Comparison of ENCODE assay signal across 8 mouse cellular contexts in the genomic region with DNA sequence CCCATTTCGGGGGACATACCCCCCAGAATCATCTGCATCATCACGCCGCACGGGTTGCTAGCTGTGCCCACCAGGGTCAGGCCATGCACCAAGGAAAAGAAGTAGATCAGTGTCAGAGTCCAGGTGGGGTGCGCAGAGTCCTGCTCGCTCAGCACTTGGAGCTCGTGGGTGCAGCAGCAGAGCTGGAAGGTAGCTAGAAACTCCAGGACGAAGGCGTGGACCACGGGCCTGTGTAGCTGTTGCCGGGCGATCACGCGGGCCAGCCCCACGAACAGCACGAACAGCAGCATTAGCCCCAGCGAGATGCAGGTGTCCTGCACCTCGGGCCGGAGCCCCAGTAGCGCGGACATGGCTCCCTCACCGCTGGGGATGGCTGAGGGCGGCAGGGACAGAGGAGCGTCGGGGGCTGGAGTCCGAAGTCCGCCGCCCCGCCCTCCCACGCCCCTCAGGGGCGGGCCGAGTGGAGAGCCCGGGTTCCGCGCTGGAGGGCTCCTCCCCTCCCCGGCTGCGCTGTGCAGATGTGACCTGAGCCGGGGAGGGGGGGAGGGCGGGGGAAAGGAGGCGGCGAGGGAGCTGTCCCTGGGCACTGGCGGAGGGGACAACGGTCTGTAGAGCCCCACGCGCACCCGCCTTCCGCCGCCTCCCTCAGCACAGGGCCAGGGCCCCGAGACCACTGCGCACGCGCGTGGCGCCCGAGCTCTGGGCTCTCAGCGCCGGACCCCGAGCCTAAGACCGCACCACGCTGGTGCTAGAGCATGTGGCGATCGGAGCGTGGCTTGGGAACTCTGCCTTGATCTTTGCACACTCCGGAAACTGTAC. TPM values are rescaled to one million over a fixed set of nuclear protein-coding genes. Genes with fewer than 3 reads are reported as not detected.
DNase-seq lines count a peak whose midpoint lies in the region; ATAC-seq and TF ChIP-seq lines count a peak whose summit lies in the region.

A gene (minus strand): TSS at position 652 of the 819 bp plus-strand sequence.

- peaks cover 19% of the 10 kb centered on the region for H3K36me3 ChIP-seq in G1E (replicated peaks)
- no peaks in the 10 kb centered on the region for H3K36me3 ChIP-seq in forebrain, embryonic 16.5 days (ENCODE audit: control insufficient read depth, insufficient read depth)
- no peaks in the 10 kb centered on the region for H3K36me3 ChIP-seq in lung, embryonic 14.5 days (ENCODE audit: insufficient read depth)
- peaks cover 6% of the 10 kb centered on the region; the same call in 1 of the 2 replicates for H3K36me3 ChIP-seq in thymus, adult 2 months (ENCODE audit: control insufficient read depth, insufficient read depth, low read length)

- peak; percentile 35; the same call in 1 of the 2 replicates for TF ChIP-seq POLR2A in olfactory bulb, adult 2 months (IDR thresholded peaks at IDR 0.05; ENCODE audit: insufficient read depth, low read depth, low read length)
- TF ChIP-seq POLR2A in thymus, adult 2 months (IDR thresholded peaks at IDR 0.05; ENCODE audit: control insufficient read depth, extremely low read depth, insufficient read depth, low read length, poor library complexity), result peak; percentile 83

- peaks cover 68% of the 10 kb centered on the region for H3K4me1 ChIP-seq in G1E (ENCODE audit: insufficient read depth, low read depth, low read length)
- peaks cover 11% of the 10 kb centered on the region for H3K4me1 ChIP-seq in forebrain, embryonic 16.5 days (replicated peaks; ENCODE audit: control insufficient read depth, insufficient read depth, low read length)
- H3K4me1 ChIP-seq in lung, embryonic 14.5 days (ENCODE audit: insufficient read depth), result no peaks in the 10 kb centered on the region
- peaks cover 5% of the 10 kb centered on the region; the same call in 1 of the 2 replicates for H3K4me1 ChIP-seq in olfactory bulb, adult 2 months (ENCODE audit: control insufficient read depth, insufficient read depth, low read length)
- H3K4me1 ChIP-seq in thymus, adult 2 months (replicated peaks; ENCODE audit: control insufficient read depth, insufficient read depth, low read length), result peaks cover 21% of the 10 kb centered on the region

- WGBS in forebrain, embryonic 16.5 days, result under 1% methylated on average over 50 of the region's 64 CpGs
- under 1% methylated on average over 59 of the region's 64 CpGs for WGBS in lung, embryonic 14.5 days
- WGBS in olfactory bulb, adult 2 months, result under 1% methylated on average over 62 of the region's 64 CpGs
- 0% methylated on average over 60 of the region's 64 CpGs for WGBS in thymus, adult 2 months

- H3K9me3 ChIP-seq in G1E (replicated peaks), result no peaks in the 10 kb centered on the region
- H3K9me3 ChIP-seq in forebrain, embryonic 16.5 days (ENCODE audit: control insufficient read depth, low read length), result no peaks in the 10 kb centered on the region
- H3K9me3 ChIP-seq in lung, embryonic 14.5 days (ENCODE audit: low read depth, low read length), result no peaks in the 10 kb centered on the region

- H3K4me2 ChIP-seq in forebrain, embryonic 16.5 days (ENCODE audit: low read length), result peak within 1 kb of the TSS; percentile 97
- peak within 1 kb of the TSS; percentile 95 for H3K4me2 ChIP-seq in lung, embryonic 14.5 days

- TF ChIP-seq CTCF in G1E (IDR thresholded peaks at IDR 0.05; ENCODE audit: low read depth, low read length), result no peak
- TF ChIP-seq CTCF in lung, embryonic 14.5 days (IDR thresholded peaks at IDR 0.05; ENCODE audit: low read depth), result no peak
- TF ChIP-seq CTCF in olfactory bulb, adult 2 months (IDR thresholded peaks at IDR 0.05; ENCODE audit: insufficient read depth, low read depth, low read length), result no peak
- TF ChIP-seq CTCF in thymus, adult 2 months (IDR thresholded peaks at IDR 0.05; ENCODE audit: borderline replicate concordance, control insufficient read depth, extremely low read depth, insufficient read depth, low read length, poor library complexity), result no peak

- H3K27ac ChIP-seq in forebrain, embryonic 16.5 days (ENCODE audit: low read length), result no peak within 1 kb of the TSS
- H3K27ac ChIP-seq in lung, embryonic 14.5 days (ENCODE audit: low read depth), result 0 out of 2 replicates have a peak within 1 kb of the TSS, but pooled peaks have one; percentile 5
- H3K27ac ChIP-seq in olfactory bulb, adult 2 months (ENCODE audit: insufficient read depth, low read depth, low read length), result no peak within 1 kb of the TSS
- peak within 1 kb of the TSS; percentile 82 for H3K27ac ChIP-seq in thymus, adult 2 months (ENCODE audit: control insufficient read depth, insufficient read depth, low read length)

- no peaks in the 10 kb centered on the region for H3K27me3 ChIP-seq in G1E (ENCODE audit: insufficient read depth, low read length)
- H3K27me3 ChIP-seq in forebrain, embryonic 16.5 days (replicated peaks; ENCODE audit: control insufficient read depth, insufficient read depth, low read length), result peaks cover 2% of the 10 kb centered on the region
- peaks cover 10% of the 10 kb centered on the region; the same call in 1 of the 2 replicates for H3K27me3 ChIP-seq in lung, embryonic 14.5 days (ENCODE audit: insufficient read depth, low read length)
- no peaks in the 10 kb centered on the region for H3K27me3 ChIP-seq in thymus, adult 2 months (ENCODE audit: control insufficient read depth, insufficient read depth, low read length)

- peak within 1 kb of the TSS; percentile 98 for H3K4me3 ChIP-seq in G1E (ENCODE audit: low read depth, low read length)
- H3K4me3 ChIP-seq in forebrain, embryonic 16.5 days (replicated peaks; ENCODE audit: low read length), result peak within 1 kb of the TSS; percentile 79
- peak within 1 kb of the TSS; percentile 57 for H3K4me3 ChIP-seq in lung, embryonic 14.5 days (ENCODE audit: low read depth, low read length)
- H3K4me3 ChIP-seq in olfactory bulb, adult 2 months (ENCODE audit: insufficient read depth, low read depth, low read length), result peak within 1 kb of the TSS; percentile 57
- peak within 1 kb of the TSS; percentile 84 for H3K4me3 ChIP-seq in thymus, adult 2 months (ENCODE audit: control insufficient read depth, insufficient read depth, low read length)

- ATAC-seq in G1E (ENCODE audit: extremely low read depth, insufficient number of reproducible peaks, low FRiP score, poor library complexity, severe bottlenecking), result peak; percentile 73
- peak; percentile 91 for ATAC-seq in forebrain, embryonic 16.5 days
- ATAC-seq in lung, embryonic 14.5 days (ENCODE audit: insufficient read depth), result peak; percentile 95

- intact Hi-C loops in heart, postnatal 25 days (cut with DNase I), result loop anchor here (5.0 kb wide), 2 partner anchors 34 to 49 kb away; a partner anchor contains a TSS

- peak within 1 kb of the TSS; percentile 78 for H3K9ac ChIP-seq in forebrain, embryonic 16.5 days (replicated peaks; ENCODE audit: low read depth, low read length)
- peak within 1 kb of the TSS; percentile 52 for H3K9ac ChIP-seq in lung, embryonic 14.5 days

- peak; percentile 91 for DNase-seq in G1E (ENCODE audit: low spot score)
- peak; percentile 83 for DNase-seq in cerebellum, adult 11-12 months
- DNase-seq in heart, postnatal 25 days (ENCODE audit: low spot score), result peak; percentile 78
- DNase-seq in layer of hippocampus, adult 18-20 months (ENCODE audit: low spot score in 2 of 2), result peak; percentile 69 to 78
- DNase-seq in lung, embryonic 14.5 days, result peak; percentile 95
- peak; percentile 92 for DNase-seq in thymus, adult 2 months

RNA-seq across cellular contexts. Expression of the gene that starts here (rescaled TPM):
- total RNA-seq in G1E (2014; fragmentation: Nextera tagmentation) (17.9 and 28.3 TPM in 2 replicates), G1E (2017) (8.9 and 11.0 TPM in 2 replicates)
- 17.2 and 18.0 TPM in 2 replicates for polyA plus RNA-seq in G1E (2012)
- 8.7 and 11.5 TPM in 2 replicates for polyA plus RNA-seq in forebrain, embryonic 16.5 days (2015; fragmentation: Nextera tagmentation; extraction: Ambion mirVana)
- 1 to 10 TPM; 1.6 to 1.9 TPM for total RNA-seq in heart, postnatal 25 days (2021)
- total RNA-seq in layer of hippocampus, adult 18-20 months (2021), result 10 to 100 TPM; 37.2 to 41.8 TPM
- polyA plus RNA-seq in lung, embryonic 14.5 days (2014; fragmentation: Nextera tagmentation; extraction: Ambion mirVana), result 3.2 and 3.9 TPM in 2 replicates
- not detected in 2 replicates for polyA plus RNA-seq in olfactory bulb, adult 2 months (2012; ENCODE audit: insufficient read depth, insufficient read length, low replicate concordance, missing spikeins)
- 277 and 395 TPM in 2 replicates for polyA plus RNA-seq in thymus, adult 2 months (2012; rRNA removed)

Comparison
In these comparisons a context has a peak if more than half of its experiments do, and no peak if none do; other contexts are left out.
1. H3K27ac ChIP-seq: peak in lung, embryonic 14.5 days (single experiment) and thymus, adult 2 months (single experiment); none in forebrain, embryonic 16.5 days (single experiment) and olfactory bulb, adult 2 months (single experiment).
2. Peak in every context shown above with its lines, with median percentiles within 50 percentile points of each other: ATAC-seq, DNase-seq and H3K4me3 ChIP-seq.